Mouse (Mus musculus) MEL (cell line): Measurements from ENCODE around the gene Slc9a4. TPM values are rescaled to one million over a fixed set of nuclear protein-coding genes. Genes with fewer than 3 reads are reported as not detected.

Experiments
- DNase-seq: peaks from one replicate; pipeline ENCODE4 v3.0.0; 2011; ENCODE audit warnings: low read depth, low spot score
- H3K27ac ChIP-seq: 2 replicates; pipeline ENCODE4 v1.5.1; 2012; ENCODE audit warnings: low read depth, mild to moderate bottlenecking, control low read depth, low read length, moderate library complexity; ENCODE audit not compliant: control insufficient read depth
- H3K27me3 ChIP-seq, 2 experiments: fragments of 150-350 bp in 1 of 2; sonication (generic) in 1 of 2; 2 replicates each; pipeline ENCODE4 v1.6.1; 2012; ENCODE audit warnings: low read length in 2 of 2, mild to moderate bottlenecking in 2 of 2, improper control_type of control experiment in 1 of 2, moderate library complexity in 1 of 2; ENCODE audit not compliant: insufficient read depth in 2 of 2, control insufficient read depth in 1 of 2
- H3K36me3 ChIP-seq, 2 experiments: 2 replicates each; pipeline ENCODE4 v1.6.1; 2012 to 2014; ENCODE audit warnings: low read length in 2 of 2, improper control_type of control experiment in 1 of 2, inconsistent platforms in 1 of 2, mild to moderate bottlenecking in 1 of 2; ENCODE audit not compliant: insufficient read depth in 2 of 2, control insufficient read depth in 1 of 2
- H3K4me1 ChIP-seq, 2 experiments: fragments of 150-350 bp in 1 of 2; sonication (generic) in 1 of 2; 2 replicates each; pipeline ENCODE4 v1.6.1; 2012; ENCODE audit warnings: low read length in 2 of 2, improper control_type of control experiment in 1 of 2, mild to moderate bottlenecking in 1 of 2; ENCODE audit not compliant: insufficient read depth in 2 of 2, control insufficient read depth in 1 of 2
- H3K4me3 ChIP-seq, 2 experiments: fragments of 150-350 bp in 1 of 2; sonication (generic) in 1 of 2; 2 replicates each; pipeline ENCODE4 v1.5.1; 2012; ENCODE audit warnings: low read depth in 2 of 2, low read length in 2 of 2, mild to moderate bottlenecking in 2 of 2, moderate library complexity in 2 of 2, control low read depth in 1 of 2, improper control_type of control experiment in 1 of 2; ENCODE audit not compliant: control insufficient read depth in 1 of 2, insufficient read depth in 1 of 2
- H3K79me2 ChIP-seq: 2 replicates; pipeline ENCODE4 v1.6.1; 2012; ENCODE audit warnings: mild to moderate bottlenecking, low read length, moderate library complexity; ENCODE audit not compliant: control insufficient read depth, poor library complexity, insufficient read depth
- H3K9ac ChIP-seq: 2 replicates; pipeline ENCODE4 v1.6.1; 2012; ENCODE audit warnings: low read depth, mild to moderate bottlenecking, control low read depth, low read length, moderate library complexity; ENCODE audit not compliant: control insufficient read depth, poor library complexity, severe bottlenecking
- H3K9me3 ChIP-seq: fragments of 150-350 bp; sonication (generic); replicated peaks from 2 replicates; pipeline ENCODE4 v1.6.1; 2012; ENCODE audit warnings: mild to moderate bottlenecking, low read length, improper control_type of control experiment, moderate library complexity; ENCODE audit not compliant: insufficient read depth
- BHLHE40 ChIP-seq: IDR thresholded peaks from 2 replicates; pipeline ENCODE4 v1.6.1; 2012; ENCODE audit warnings: low read depth, mild to moderate bottlenecking, inconsistent platforms, low read length, improper control_type of control experiment, borderline replicate concordance
- CHD1 ChIP-seq: IDR thresholded peaks from 2 replicates; pipeline ENCODE4 v1.6.1; 2012; ENCODE audit warnings: low read depth, mild to moderate bottlenecking, inconsistent platforms, low read length, improper control_type of control experiment
- CHD2 ChIP-seq: IDR thresholded peaks from 2 replicates; pipeline ENCODE4 v1.6.1; 2011; ENCODE audit warnings: low read length, improper control_type of control experiment
- CTCF ChIP-seq, 3 experiments: IDR thresholded peaks in 2 of 3; conservative IDR thresholded peaks in 1 of 3; 2 replicates each; pipeline ENCODE4 v1.5.1; 2011 to 2012; ENCODE audit warnings: low read length in 3 of 3, low read depth in 2 of 3, mild to moderate bottlenecking in 2 of 3, improper control_type of control experiment in 1 of 3, inconsistent platforms in 1 of 3, mixed read lengths in 1 of 3, moderate library complexity in 1 of 3; ENCODE audit not compliant: control insufficient read depth in 1 of 3, insufficient read depth in 1 of 3, poor library complexity in 1 of 3, severe bottlenecking in 1 of 3
- E2F4 ChIP-seq: IDR thresholded peaks from 2 replicates; pipeline ENCODE4 v1.6.1; 2011; ENCODE audit warnings: low read depth, low read length, improper control_type of control experiment, borderline replicate concordance
- EP300 ChIP-seq, 2 experiments: IDR thresholded peaks; 2 replicates each; pipeline ENCODE4 v1.6.1; 2011; ENCODE audit warnings: improper control_type of control experiment in 2 of 2, low read length in 2 of 2, low read depth in 1 of 2, mild to moderate bottlenecking in 1 of 2
- ETS1 ChIP-seq: IDR thresholded peaks from 2 replicates; pipeline ENCODE4 v1.6.1; 2012; ENCODE audit warnings: low read depth, mild to moderate bottlenecking, inconsistent platforms, low read length, improper control_type of control experiment, moderate library complexity
- GABPA ChIP-seq: IDR thresholded peaks from 2 replicates; pipeline ENCODE4 v1.6.1; 2012; ENCODE audit warnings: low read depth, mild to moderate bottlenecking, inconsistent platforms, low read length, improper control_type of control experiment, moderate library complexity
- GATA1 ChIP-seq: IDR thresholded peaks from 2 replicates; pipeline ENCODE4 v1.6.1; 2011; ENCODE audit warnings: low read depth, low read length, improper control_type of control experiment
- JUND ChIP-seq: IDR thresholded peaks from 2 replicates; pipeline ENCODE4 v1.6.1; 2011; ENCODE audit warnings: low read depth, mild to moderate bottlenecking, improper control_type of control experiment, low read length
- KAT2A ChIP-seq: conservative IDR thresholded peaks from 2 replicates; pipeline ENCODE4 v1.6.1; 2012; ENCODE audit warnings: low read depth, low read length, improper control_type of control experiment, inconsistent platforms
- MAX ChIP-seq: IDR thresholded peaks from 2 replicates; pipeline ENCODE4 v1.6.1; 2011; ENCODE audit warnings: low read length, improper control_type of control experiment
- MAZ ChIP-seq: IDR thresholded peaks from 2 replicates; pipeline ENCODE4 v1.6.1; 2012; ENCODE audit warnings: low read depth, mild to moderate bottlenecking, inconsistent platforms, low read length, improper control_type of control experiment
- MEF2A ChIP-seq: IDR thresholded peaks from 2 replicates; pipeline ENCODE4 v1.6.1; 2014; ENCODE audit warnings: low read depth, mild to moderate bottlenecking, inconsistent platforms, low read length, improper control_type of control experiment; ENCODE audit not compliant: poor library complexity, insufficient replicate concordance, severe bottlenecking; ENCODE audit errors: extremely low read depth
- MXI1 ChIP-seq: IDR thresholded peaks from 2 replicates; pipeline ENCODE4 v1.6.1; 2011; ENCODE audit warnings: mild to moderate bottlenecking, low read depth, low read length, improper control_type of control experiment
- MYB ChIP-seq: IDR thresholded peaks from 2 replicates; pipeline ENCODE4 v1.6.1; 2011; ENCODE audit warnings: mild to moderate bottlenecking, low read depth, low read length, improper control_type of control experiment
- MYC ChIP-seq: IDR thresholded peaks from 2 replicates; pipeline ENCODE4 v1.6.1; 2011; ENCODE audit warnings: low read depth, mild to moderate bottlenecking, low read length, improper control_type of control experiment, moderate library complexity
- NELFE ChIP-seq: IDR thresholded peaks from 2 replicates; pipeline ENCODE4 v1.6.1; 2011; ENCODE audit warnings: low read depth, low read length, improper control_type of control experiment
- NRF1 ChIP-seq: IDR thresholded peaks from 2 replicates; pipeline ENCODE4 v1.6.1; 2014; ENCODE audit warnings: low read depth, mild to moderate bottlenecking, inconsistent platforms, low read length, improper control_type of control experiment, moderate library complexity; ENCODE audit not compliant: poor library complexity, insufficient read depth, severe bottlenecking
- POLR2A ChIP-seq, 2 experiments: IDR thresholded peaks; 2 replicates each; pipeline ENCODE4 v1.6.1; 2011 to 2012; ENCODE audit warnings: low read length in 2 of 2, mild to moderate bottlenecking in 2 of 2, control low read depth in 1 of 2, improper control_type of control experiment in 1 of 2, low read depth in 1 of 2, moderate library complexity in 1 of 2; ENCODE audit not compliant: control insufficient read depth in 1 of 2, insufficient read depth in 1 of 2, poor library complexity in 1 of 2
- POLR2AphosphoS2 ChIP-seq: IDR thresholded peaks from 2 replicates; pipeline ENCODE4 v1.6.1; 2011; ENCODE audit warnings: low read length, improper control_type of control experiment
- POLR2AphosphoS5 ChIP-seq: IDR thresholded peaks from 2 replicates; pipeline ENCODE4 v1.6.1; 2012; ENCODE audit warnings: low read depth, borderline replicate concordance, mild to moderate bottlenecking, inconsistent platforms, low read length, moderate library complexity, mixed read lengths
- RAD21 ChIP-seq: IDR thresholded peaks from 2 replicates; pipeline ENCODE4 v1.6.1; 2011; ENCODE audit warnings: mild to moderate bottlenecking, low read depth, low read length, improper control_type of control experiment
- RCOR1 ChIP-seq: IDR thresholded peaks from 2 replicates; pipeline ENCODE4 v1.6.1; 2012; ENCODE audit warnings: low read depth, mild to moderate bottlenecking, inconsistent platforms, low read length, improper control_type of control experiment
- SIN3A ChIP-seq: IDR thresholded peaks from 2 replicates; pipeline ENCODE4 v1.6.1; 2012; ENCODE audit warnings: low read length, improper control_type of control experiment, inconsistent platforms
- SMC3 ChIP-seq: IDR thresholded peaks from 2 replicates; pipeline ENCODE4 v1.6.1; 2011; ENCODE audit warnings: low read depth, low read length, improper control_type of control experiment
- TBP ChIP-seq: IDR thresholded peaks from 2 replicates; pipeline ENCODE4 v1.8.0; 2011; ENCODE audit warnings: low read depth, low read length, improper control_type of control experiment
- TCF12 ChIP-seq: IDR thresholded peaks from 2 replicates; pipeline ENCODE4 v1.6.1; 2014; ENCODE audit warnings: low read depth, mild to moderate bottlenecking, inconsistent platforms, low read length, improper control_type of control experiment, moderate library complexity
- UBTF ChIP-seq: IDR thresholded peaks from 2 replicates; pipeline ENCODE4 v1.6.1; 2012; ENCODE audit warnings: low read depth, mild to moderate bottlenecking, inconsistent platforms, low read length, improper control_type of control experiment, moderate library complexity, borderline replicate concordance; ENCODE audit not compliant: insufficient read depth
- USF1 ChIP-seq: IDR thresholded peaks from 2 replicates; pipeline ENCODE4 v1.6.1; 2014; ENCODE audit warnings: low read depth, mild to moderate bottlenecking, inconsistent platforms, low read length, improper control_type of control experiment, moderate library complexity
- USF2 ChIP-seq, 2 experiments: IDR thresholded peaks; 2 replicates each; pipeline ENCODE4 v1.6.1; 2011 to 2012; ENCODE audit warnings: improper control_type of control experiment in 2 of 2, low read length in 2 of 2, borderline replicate concordance in 1 of 2, inconsistent platforms in 1 of 2, low read depth in 1 of 2, mild to moderate bottlenecking in 1 of 2; ENCODE audit not compliant: insufficient read depth in 1 of 2
- ZC3H11A ChIP-seq: IDR thresholded peaks from 2 replicates; pipeline ENCODE4 v1.6.1; 2012; ENCODE audit warnings: low read depth, mild to moderate bottlenecking, inconsistent platforms, low read length, improper control_type of control experiment
- ZKSCAN1 ChIP-seq: IDR thresholded peaks from 2 replicates; pipeline ENCODE4 v1.6.1; 2012; ENCODE audit warnings: low read depth, mild to moderate bottlenecking, inconsistent platforms, low read length, improper control_type of control experiment, moderate library complexity
- ZMIZ1 ChIP-seq: IDR thresholded peaks from 2 replicates; pipeline ENCODE4 v1.6.1; 2012; ENCODE audit warnings: low read depth, mild to moderate bottlenecking, inconsistent platforms, low read length, improper control_type of control experiment, moderate library complexity
- ZNF384 ChIP-seq: IDR thresholded peaks from 2 replicates; pipeline ENCODE4 v1.6.1; 2012; ENCODE audit warnings: low read depth, mild to moderate bottlenecking, inconsistent platforms, low read length, improper control_type of control experiment
- polyA plus RNA-seq, 2 experiments: library from polyadenylated mRNA; stranded (reverse) in 1 of 2; unstranded in 1 of 2; fragments of >175 nt in 1 of 2; fragments of >200 nt in 1 of 2; gene quantifications; 2 replicates each; pipeline versions ENCODE4 v1.2.1 to v1.2.4; 2012; ENCODE audit warnings: low replicate concordance in 2 of 2, low read depth in 1 of 2; ENCODE audit not compliant: insufficient read length in 2 of 2, insufficient read depth in 1 of 2, missing spikeins in 1 of 2
- total RNA-seq: library from RNA; depleted of rRNA; stranded (reverse); fragments of 300-350 nt; gene quantifications from 2 replicates; pipeline ENCODE4 v1.2.3, GENCODE M21; 2012; rRNA removed

The Slc9a4 gene
- total RNA-seq (not detected in 2 replicates), polyA plus RNA-seq (not detected)

DNA sequence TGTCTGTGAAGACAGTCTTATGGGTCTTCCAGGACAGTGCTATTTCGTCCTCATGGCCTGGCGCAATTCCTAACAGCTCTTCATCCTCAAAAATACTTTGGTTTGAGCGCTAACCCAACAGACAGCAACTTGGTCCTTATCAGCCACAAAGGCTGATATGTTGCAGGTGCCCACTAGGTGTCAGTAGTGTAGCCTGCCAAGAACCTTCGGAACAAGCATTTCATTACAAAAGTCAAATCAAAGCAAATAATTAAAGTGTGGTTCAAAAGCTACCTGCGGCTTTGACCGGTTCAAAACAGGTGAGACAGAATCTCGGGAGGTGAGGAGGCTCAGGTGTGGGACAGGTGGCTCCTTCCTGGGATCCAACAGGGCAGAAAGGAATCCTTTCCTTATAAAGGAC lies at the start of gene Slc9a4:
Gene Slc9a4 (plus strand): TSS at position 298 of the 400 bp plus-strand sequence.
- H3K79me2 ChIP-seq = no peaks in the 10 kb centered on the region
- H3K4me1 ChIP-seq = no peaks in the 10 kb centered on the region
- no peak within 1 kb of the TSS for H3K9ac ChIP-seq
- no peaks in the 10 kb centered on the region for H3K36me3 ChIP-seq
- H3K27ac ChIP-seq = no peak within 1 kb of the TSS
- peak; percentile 37 for DNase-seq
- no peaks in the 10 kb centered on the region for H3K27me3 ChIP-seq
- H3K4me3 ChIP-seq = no peak within 1 kb of the TSS
- H3K9me3 ChIP-seq = no peaks in the 10 kb centered on the region
- TF ChIP-seq TBP = no peak
- TF ChIP-seq RAD21 = peak; percentile 58
- no peak for TF ChIP-seq ZNF384
- TF ChIP-seq POLR2AphosphoS5 = no peak
- TF ChIP-seq CHD1 = no peak
- TF ChIP-seq ZMIZ1 = no peak
- TF ChIP-seq MYB = no peak
- no peak for TF ChIP-seq POLR2AphosphoS2
- TF ChIP-seq USF1 = no peak
- no peak for TF ChIP-seq MXI1
- TF ChIP-seq MYC = no peak
- TF ChIP-seq NRF1 = no peak
- TF ChIP-seq EP300 (IDR thresholded peaks at IDR 0.05; ENCODE audit: low read depth in 1 of 2, low read length in 2 of 2) = no peak
- TF ChIP-seq E2F4 = no peak
- TF ChIP-seq CHD2 = no peak
- no peak for TF ChIP-seq MAZ
- TF ChIP-seq NELFE = no peak
- TF ChIP-seq TCF12 = no peak
- TF ChIP-seq BHLHE40 = no peak
- TF ChIP-seq ZKSCAN1 = no peak
- no peak for TF ChIP-seq SIN3A
- TF ChIP-seq GATA1 = peak; percentile 37
- TF ChIP-seq SMC3 = peak; percentile 52
- TF ChIP-seq GABPA = no peak
- peak; percentile 64 to 65 (median 64) for TF ChIP-seq CTCF (IDR thresholded peaks at IDR 0.05 in 2 of 3, conservative IDR thresholded peaks at IDR 0.05 in 1 of 3; ENCODE audit: control insufficient read depth in 1 of 3, insufficient read depth in 1 of 3, low read depth in 2 of 3, low read length in 3 of 3, poor library complexity in 1 of 3, severe bottlenecking in 1 of 3)
- TF ChIP-seq POLR2A (IDR thresholded peaks at IDR 0.05; ENCODE audit: control insufficient read depth in 1 of 2, insufficient read depth in 1 of 2, low read depth in 1 of 2, low read length in 2 of 2, poor library complexity in 1 of 2) = no peak
- no peak for TF ChIP-seq UBTF
- TF ChIP-seq ZC3H11A = peak; percentile 35
- TF ChIP-seq JUND = no peak
- TF ChIP-seq MAX = no peak
- TF ChIP-seq MEF2A = no peak
- no peak for TF ChIP-seq RCOR1
- TF ChIP-seq USF2 (IDR thresholded peaks at IDR 0.05; ENCODE audit: borderline replicate concordance in 1 of 2, insufficient read depth in 1 of 2, low read depth in 1 of 2, low read length in 2 of 2) = no peak
- TF ChIP-seq KAT2A = no peak
- no peak for TF ChIP-seq ETS1
